Mouse (Mus musculus) ES-Bruce4 (cell line): ENCODE data around the gene Fam189a2.

Source experiments
- CTCF ChIP-seq: IDR thresholded peaks from one replicate; pipeline ENCODE4 v1.8.1; 2011; ENCODE audit warnings: low read depth, low read length
- EP300 ChIP-seq: IDR thresholded peaks from 2 replicates; pipeline ENCODE4 v1.6.1; 2011; ENCODE audit warnings: low read depth, low read length; ENCODE audit not compliant: insufficient read depth
- POLR2A ChIP-seq: IDR thresholded peaks from one replicate; pipeline ENCODE4 v1.8.1; 2011; ENCODE audit warnings: low read length; ENCODE audit not compliant: insufficient read depth

DNA sequence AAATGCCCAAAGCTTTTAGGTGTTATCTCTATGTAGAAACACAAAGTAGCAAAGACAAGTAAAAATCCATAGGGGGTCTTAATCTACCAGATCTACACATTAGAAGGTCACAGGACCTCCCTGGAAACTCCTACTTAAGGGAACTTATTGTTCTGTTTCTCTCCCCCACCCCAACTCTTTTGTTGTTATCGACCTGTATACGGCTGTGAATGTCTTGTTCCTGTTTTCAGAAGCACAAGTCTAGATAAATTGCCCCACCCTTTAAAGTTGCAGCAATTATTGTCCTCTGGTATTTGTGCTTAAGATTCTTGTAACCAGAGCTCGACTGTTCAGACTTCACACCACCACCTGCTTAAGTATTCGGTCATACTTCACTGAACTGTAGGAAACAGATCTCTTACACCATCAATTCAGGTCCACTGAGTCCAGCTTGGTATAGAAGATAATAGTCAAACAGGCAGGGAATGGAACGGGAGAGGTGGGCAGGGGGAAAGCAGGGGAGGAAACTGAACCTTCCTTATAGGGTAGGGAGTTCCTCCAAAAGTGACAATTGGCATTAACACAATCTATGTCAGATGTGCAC, 1.9 kb upstream of the Fam189a2 start:
- TF ChIP-seq POLR2A (no peak), CTCF (no peak), EP300 (no peak)
